Mouse (Mus musculus) kidney, adult 11 months (tissue): ENCODE measurements around the gene Adprh.
A peak's percentile ranks its signal among the peaks of the same experiment; 100 is the strongest.

Experiments
- DNase-seq: peaks from one replicate; pipeline ENCODE4 v3.0.0; 2022

Gene Adprh

DNA sequence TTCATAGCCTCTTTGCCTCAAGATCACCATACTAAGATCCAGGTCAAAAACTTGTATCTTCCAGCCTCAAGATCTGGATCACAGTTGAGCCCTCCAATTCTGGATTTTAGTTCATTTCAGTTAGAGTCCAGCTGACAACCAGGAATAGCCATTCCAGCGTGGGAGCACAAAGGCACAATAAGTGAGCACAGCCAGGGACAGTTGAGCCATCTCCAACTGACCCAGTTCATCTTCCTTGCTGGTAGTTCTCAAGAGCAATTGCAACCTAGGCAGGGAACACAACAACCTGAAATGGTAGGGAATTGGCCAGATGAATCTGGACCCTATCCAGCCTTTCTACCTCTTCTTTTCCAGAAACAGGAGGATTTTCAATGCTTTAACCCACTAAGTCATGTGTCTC, 13.3 kb downstream of the Adprh start:
- no peak for DNase-seq

DNA sequence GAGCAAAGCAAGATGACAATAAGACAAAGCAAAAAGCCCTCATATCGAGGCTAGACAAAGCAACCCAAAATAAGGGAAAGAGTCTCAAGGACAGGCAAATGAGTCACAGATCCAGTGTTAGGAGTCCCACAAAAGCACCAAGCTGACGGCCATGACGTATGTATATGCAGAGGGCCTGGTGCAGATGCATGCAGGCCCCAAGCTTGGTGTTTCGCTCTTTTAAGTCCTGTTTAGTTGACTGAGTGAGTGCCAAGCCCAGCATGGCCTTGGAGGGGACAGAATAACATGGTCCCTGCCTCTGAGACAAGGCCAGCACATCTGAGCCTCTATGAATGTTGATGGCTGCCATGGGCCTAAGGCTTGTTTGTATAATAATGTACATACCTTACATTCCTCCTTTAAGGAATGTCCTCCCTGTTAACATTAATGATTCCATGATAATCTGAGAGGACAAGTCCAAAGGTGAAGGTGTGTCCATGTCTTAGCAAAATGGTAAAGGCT, 18.2 kb downstream of the Adprh start:
- DNase-seq = no peak

DNA sequence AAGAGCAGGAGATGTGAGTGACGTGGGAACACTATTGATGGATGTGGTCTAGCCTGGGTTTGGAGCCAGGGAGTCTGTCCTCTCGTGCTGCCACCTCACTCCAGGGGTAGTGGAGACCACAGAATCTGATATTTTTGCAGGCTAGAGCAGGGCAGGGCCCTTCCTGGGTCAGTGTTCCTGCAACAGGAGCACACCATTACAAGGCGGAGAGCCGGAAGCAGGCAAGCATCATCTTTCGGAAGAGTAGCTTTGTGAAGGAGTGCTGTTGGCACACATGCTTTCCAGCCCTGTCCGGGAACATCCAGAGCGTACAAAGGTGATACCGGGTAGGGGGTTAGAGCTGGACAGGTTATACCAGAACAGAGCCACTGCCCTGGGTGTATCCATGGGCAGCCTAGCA, 19.0 kb downstream of the Adprh start:
- no peak for DNase-seq

GRCm38 (mm10) chr16:38432498-38433425, 19.7 kb downstream of the Adprh start, which contains the start of gene Pla1a:
Gene Pla1a, minus strand, starts transcription at chr16:38433145.
- peak; percentile 39 for DNase-seq

DNA sequence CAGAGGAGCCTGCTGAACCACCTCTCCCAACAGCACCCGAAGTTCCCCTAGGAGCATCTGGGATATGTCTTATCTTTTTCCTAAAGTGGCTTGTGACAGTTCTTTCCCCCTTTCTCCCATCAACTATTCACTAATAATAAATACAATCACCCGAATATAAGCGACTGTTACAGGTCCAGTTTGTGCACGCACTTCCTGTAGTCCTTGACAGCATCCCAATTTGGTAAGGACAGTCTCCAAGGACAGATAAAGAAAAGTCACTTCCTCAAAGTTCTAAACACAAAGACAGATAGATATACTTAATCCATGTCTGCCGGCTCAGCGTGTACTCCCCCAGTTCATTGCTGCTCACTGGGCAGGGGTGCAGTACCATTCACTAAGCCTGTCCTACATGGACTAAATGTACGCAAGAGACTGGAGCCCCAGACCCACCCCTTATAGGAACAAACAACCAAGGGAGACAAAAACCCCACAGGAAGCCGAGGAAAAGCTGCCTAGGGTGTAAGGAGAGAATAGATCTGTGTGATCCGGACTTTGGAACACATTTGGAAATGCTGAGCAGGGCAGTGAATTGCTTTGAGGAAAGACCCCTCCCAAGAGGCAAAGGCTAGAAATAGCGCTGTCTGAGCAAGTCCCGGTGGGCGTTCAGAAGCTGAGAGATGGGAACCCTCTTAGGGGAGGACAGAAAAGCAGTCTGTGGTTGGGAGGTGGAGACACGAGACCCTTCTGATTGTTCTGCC, 20.9 kb downstream of the Adprh start:
- DNase-seq = no peak

GRCm38 (mm10) chr16:38425799-38426198, 26.7 kb downstream of the Adprh start:
- no peak for DNase-seq

DNA sequence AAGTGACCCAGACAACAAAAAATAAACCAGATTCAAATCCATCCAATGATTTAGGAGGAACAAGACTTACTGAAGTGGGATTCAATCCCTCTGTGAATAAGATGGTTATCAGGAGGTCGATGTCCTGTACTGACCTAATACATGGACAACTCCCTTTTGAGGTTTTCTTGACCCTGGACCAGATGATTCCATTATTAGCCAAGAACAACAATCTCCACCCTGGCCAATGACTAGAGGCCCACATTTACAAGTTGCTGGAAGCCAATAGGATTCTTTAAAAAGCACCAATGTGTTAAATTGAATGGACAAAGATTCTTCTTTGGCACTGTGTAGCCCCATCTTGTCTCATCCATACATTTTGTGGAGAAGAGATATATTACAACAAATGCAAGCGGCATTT, 27.1 kb downstream of the Adprh start:
- no peak for DNase-seq

DNA sequence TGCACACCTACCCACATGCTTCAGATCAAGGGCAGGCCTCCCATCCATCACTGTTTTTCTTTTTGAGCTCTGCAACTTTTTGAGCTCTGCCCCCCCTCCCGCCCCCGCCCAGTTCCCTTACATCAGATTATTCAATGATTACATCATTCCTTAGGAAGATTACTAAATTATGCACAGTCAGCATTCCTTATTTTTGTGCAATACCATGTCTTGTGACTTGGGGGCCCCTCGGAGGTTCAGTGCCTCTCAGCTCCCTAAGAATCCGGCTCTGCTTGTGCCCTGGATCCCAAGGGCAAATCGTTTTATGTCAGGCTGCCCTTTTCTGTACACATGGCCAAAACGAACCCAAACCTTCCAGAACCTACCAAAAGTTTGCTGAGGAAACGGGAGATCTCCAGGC, 37.5 kb downstream of the Adprh start:
- DNase-seq = no peak

DNA sequence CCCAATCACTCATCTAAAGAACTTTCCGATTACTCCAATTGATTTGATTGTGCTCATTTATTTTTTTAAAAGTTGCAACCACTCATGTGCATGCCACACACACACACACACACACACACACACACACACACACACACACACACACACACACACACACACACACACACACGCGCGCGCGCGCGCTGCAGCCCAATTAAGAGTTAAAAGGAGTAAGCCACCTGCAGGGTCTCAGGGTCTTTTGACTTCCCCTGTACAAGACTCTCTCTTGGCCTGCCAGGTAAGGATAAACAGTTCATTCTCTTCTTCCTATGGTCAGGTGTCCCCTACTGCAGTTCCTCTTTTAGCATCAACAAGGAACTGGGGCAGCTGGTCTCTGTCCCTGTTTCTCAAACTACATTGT, 44.1 kb downstream of the Adprh start:
- no peak for DNase-seq

DNA sequence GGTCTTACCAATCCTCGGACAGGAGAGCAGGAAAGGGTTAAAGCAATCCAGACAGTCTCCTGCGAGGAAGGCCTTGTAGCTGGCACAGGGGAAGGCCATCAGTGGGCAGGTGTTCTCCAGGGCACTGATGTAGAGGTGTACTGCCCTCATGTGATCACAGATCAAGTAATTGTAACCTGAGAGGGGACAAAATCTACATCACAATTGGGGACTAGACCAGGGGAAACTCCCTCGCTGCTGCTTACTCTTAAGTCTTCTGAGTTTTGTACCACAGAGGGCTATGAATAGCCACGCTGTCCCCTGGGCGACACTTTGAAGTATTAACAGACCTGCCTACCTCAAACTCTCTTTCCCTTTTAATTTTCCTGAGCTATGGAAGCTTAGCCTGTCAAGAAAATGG, 44.9 kb downstream of the Adprh start:
- no peak for DNase-seq

DNA sequence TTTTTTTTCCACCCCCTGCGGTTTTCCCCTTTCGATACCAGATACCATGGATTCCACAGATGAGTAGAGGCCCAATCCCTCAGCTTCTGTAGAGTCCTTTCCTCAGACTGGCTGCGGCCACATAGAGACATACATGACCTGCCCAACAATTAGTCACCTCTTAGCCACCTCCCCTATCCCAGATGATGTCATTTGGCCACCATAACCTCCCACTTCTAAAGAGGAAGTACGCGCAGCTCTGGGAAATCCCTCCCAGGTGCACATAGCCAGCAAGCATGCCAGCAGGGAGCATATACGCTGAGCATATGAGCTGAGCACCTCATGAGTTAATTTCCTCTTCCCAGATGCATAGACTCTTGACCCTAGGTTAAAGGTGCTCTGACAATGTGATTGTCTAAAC, 45.8 kb downstream of the Adprh start:
- DNase-seq = no peak

DNA sequence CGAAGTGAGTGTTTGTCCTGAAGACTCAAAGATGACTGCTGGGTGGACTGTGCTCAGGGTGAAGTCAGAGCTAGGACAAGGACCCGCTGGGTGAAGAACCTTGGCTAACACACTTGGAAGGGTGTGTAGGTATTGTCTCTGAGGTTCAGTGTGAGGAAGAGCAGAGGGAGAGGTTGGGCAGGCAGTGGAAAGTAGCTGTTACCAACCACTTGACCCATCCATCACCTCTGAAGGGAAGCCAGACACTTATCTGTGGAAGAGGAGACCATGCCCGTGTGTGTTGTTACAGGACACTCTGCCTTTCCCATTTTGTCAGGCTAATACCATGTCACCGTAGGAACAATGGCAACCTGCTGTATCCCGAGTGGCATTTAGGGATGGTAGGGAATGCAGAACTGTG, 46.2 kb downstream of the Adprh start:
- no peak for DNase-seq

- no peak for DNase-seq
Observed at GRCm38 (mm10) chr16:38403639-38404038, 48.9 kb downstream of the Adprh start.

- no peak for DNase-seq
Observed at GRCm38 (mm10) chr16:38401468-38401867, 51.0 kb downstream of the Adprh start.

DNA sequence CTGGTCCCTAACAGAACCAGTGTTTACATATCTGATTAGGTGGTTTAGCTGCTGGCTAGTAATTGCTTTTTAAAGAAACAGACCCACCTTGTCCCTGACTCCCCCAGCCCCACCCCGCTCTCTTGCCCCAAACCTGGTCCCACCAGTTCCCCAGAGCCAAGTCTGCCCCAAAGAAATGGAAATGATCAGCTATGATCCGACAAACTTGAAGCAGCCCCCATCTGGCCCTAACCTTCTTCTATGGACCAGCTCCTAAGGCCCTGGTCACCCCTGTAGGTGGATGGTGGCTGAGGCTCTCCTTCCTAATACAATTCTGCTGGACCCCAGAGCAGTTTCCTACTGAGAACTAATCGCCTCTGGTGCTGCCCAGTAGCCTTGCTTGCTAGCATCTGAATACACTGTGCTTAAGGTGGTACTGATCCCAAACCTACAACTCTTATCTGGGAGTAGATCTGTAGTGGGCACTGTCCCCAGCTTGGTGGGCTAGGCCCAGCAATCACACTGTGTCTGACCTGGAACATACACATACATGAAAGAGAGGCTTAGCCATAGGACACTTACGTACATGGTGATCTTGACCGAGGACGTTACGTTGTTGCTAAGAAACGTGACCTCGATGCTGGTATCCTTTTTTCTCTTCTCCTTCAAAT, 52.1 kb downstream of the Adprh start:
- no peak for DNase-seq

DNA sequence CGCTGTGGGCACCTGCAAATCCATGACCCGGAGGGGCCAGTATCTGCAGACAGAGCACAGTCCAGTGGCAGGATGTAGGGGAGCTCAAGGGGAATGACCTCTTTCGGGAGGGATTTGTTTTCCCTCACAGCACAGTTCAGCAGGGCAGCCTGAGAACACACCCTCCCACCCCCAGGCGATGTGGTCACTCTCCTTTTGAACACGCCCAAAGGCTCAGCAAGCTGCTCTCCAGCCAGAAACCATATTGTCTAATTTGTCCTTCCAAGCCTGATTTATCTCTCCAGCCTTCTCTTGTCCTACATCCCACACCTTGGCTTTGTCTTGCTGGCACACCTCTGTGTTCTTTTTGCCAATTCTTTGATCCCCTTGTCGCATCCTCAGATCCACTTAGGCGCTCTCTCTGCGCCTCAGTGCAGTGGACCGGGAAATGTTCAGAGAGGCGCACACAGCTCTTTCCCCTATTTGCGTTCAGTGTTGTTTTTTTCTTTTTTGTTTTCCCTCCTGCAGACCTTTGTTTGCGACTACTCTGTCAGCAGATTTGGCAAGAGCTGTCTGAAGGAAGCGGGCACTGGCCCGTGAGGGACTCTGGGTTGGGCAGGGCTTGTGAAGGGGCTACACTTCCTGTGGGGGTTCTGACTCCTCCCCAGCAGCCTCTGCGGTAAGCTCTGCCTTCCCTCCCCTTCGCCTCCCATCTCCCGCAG, 52.8 kb downstream of the Adprh start:
- peak; percentile 27 for DNase-seq

GRCm38 (mm10) chr16:38399076-38399475, 53.4 kb downstream of the Adprh start:
- no peak for DNase-seq

- DNase-seq = peak; percentile 69
Observed at GRCm38 (mm10) chr16:38398266-38398665, 54.2 kb downstream of the Adprh start.

- peak; percentile 31 for DNase-seq
Observed at GRCm38 (mm10) chr16:38396155-38396554, 56.3 kb downstream of the Adprh start.

DNA sequence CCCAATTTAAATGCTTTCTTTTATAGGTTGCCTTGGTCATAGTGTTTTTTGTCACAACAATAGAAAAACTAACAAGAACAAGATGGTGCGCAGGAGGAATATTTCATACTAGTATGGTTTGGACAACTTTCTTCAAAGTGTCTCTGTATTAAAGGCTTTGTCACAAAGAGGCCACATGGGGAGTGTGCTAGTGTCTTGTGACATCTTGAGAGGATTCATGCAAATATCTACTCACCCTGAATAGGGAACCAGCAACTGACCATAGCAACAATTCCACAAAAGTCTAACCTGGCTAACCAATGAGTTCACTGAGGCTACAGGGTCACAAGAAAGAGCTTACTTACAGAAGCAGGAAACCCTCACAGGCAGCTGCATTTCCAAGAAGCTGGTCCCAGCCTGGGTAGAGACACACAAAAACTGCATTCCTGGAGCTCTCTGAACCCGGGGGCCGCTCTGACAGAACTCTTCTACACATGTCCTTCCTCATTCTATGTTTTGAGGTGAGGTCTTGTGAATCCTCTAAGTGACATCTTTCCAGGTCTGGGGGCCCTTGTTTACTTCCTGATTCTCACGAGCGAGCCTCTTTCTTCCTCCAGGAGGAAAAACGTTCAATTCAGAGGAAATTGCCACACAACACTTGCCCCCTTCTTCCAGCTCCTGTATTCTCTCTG, 57.3 kb downstream of the Adprh start:
- no peak for DNase-seq

GRCm38 (mm10) chr16:38394191-38394618, 58.3 kb downstream of the Adprh start:
- no peak for DNase-seq
